Comparison of ENCODE assay signal across 8 mouse cellular contexts in genomic region chr8:46305733-46306349, GRCm38 (mm10). TPM values are rescaled to one million over a fixed set of nuclear protein-coding genes. Genes with fewer than 3 reads are reported as not detected.
A peak's percentile ranks its signal among the peaks of the same experiment; 100 is the strongest.
DNase-seq lines count a peak whose midpoint lies in the region; ATAC-seq lines count a peak whose summit lies in the region.

No protein-coding gene starts in this region.

- peak; percentile 84 for DNase-seq in hindbrain, embryonic 11.5 days (ENCODE audit: low spot score)
- peak; percentile 36 for DNase-seq in CD4-positive helper T cell, adult 2 months (ENCODE audit: low read depth, low spot score)
- DNase-seq in c-Kit-negative CD71-positive TER-119-positive erythroid progenitor cells, embryonic 14.5 days (ENCODE audit: low read depth, low spot score) = peak; percentile 65
- DNase-seq in kidney, postnatal 10 days = peak; percentile 38
- peak; percentile 58 for DNase-seq in naive thymus-derived CD4-positive, alpha-beta T cell, adult 2 months (ENCODE audit: low read depth)
- no peak for DNase-seq in right cerebral cortex, postnatal 14 days

- 0 out of 2 replicates have a peak, but pooled peaks have one; percentile 51 for ATAC-seq in hindbrain, embryonic 11.5 days (ENCODE audit: low FRiP score)
- ATAC-seq in hindbrain, embryonic 16.5 days = no peak
- peak; percentile 58; the same call in 1 of the 2 replicates for ATAC-seq in forebrain, embryonic 13.5 days

- H3K4me2 ChIP-seq in hindbrain, embryonic 11.5 days (replicated peaks; ENCODE audit: low read depth, low read length) = no peak overlapping the region
- no peak overlapping the region for H3K4me2 ChIP-seq in hindbrain, embryonic 16.5 days (ENCODE audit: low read length)
- H3K4me2 ChIP-seq in forebrain, embryonic 13.5 days = no peak overlapping the region

- no peaks in the 10 kb centered on the region for H3K36me3 ChIP-seq in hindbrain, embryonic 11.5 days (ENCODE audit: control insufficient read depth, insufficient read depth, low read length)
- H3K36me3 ChIP-seq in hindbrain, embryonic 16.5 days (ENCODE audit: control insufficient read depth, insufficient read depth, low read length) = no peaks in the 10 kb centered on the region
- no peaks in the 10 kb centered on the region for H3K36me3 ChIP-seq in forebrain, embryonic 13.5 days (ENCODE audit: poor library complexity, severe bottlenecking)

- H3K4me1 ChIP-seq in hindbrain, embryonic 11.5 days (replicated peaks; ENCODE audit: control insufficient read depth, insufficient read depth, low read length) = no peaks in the 10 kb centered on the region
- no peaks in the 10 kb centered on the region for H3K4me1 ChIP-seq in hindbrain, embryonic 16.5 days (ENCODE audit: control insufficient read depth, insufficient read depth, low read depth, low read length)
- no peaks in the 10 kb centered on the region for H3K4me1 ChIP-seq in forebrain, embryonic 13.5 days

- no peaks in the 10 kb centered on the region; the same call in none of the 2 replicates for H3K27me3 ChIP-seq in hindbrain, embryonic 11.5 days (ENCODE audit: control insufficient read depth, insufficient read depth, low read length)
- H3K27me3 ChIP-seq in hindbrain, embryonic 16.5 days (replicated peaks; ENCODE audit: control insufficient read depth, insufficient read depth, low read length) = peaks cover 2% of the 10 kb centered on the region; the same call in 1 of the 2 replicates
- H3K27me3 ChIP-seq in forebrain, embryonic 13.5 days = peaks cover 16% of the 10 kb centered on the region

- H3K9me3 ChIP-seq in hindbrain, embryonic 11.5 days (ENCODE audit: control insufficient read depth, low read length) = no peaks in the 10 kb centered on the region
- no peaks in the 10 kb centered on the region for H3K9me3 ChIP-seq in hindbrain, embryonic 16.5 days (ENCODE audit: control insufficient read depth, low read length)
- H3K9me3 ChIP-seq in forebrain, embryonic 13.5 days (replicated peaks) = no peaks in the 10 kb centered on the region

- no peak overlapping the region for H3K4me3 ChIP-seq in hindbrain, embryonic 11.5 days (ENCODE audit: low read depth, low read length)
- no peak overlapping the region for H3K4me3 ChIP-seq in hindbrain, embryonic 16.5 days (ENCODE audit: low read length)
- H3K4me3 ChIP-seq in forebrain, embryonic 13.5 days = no peak overlapping the region

- 4% methylated on average over 9 of the region's 9 CpGs for WGBS in hindbrain, embryonic 11.5 days
- WGBS in hindbrain, embryonic 16.5 days = 11% methylated on average over 9 of the region's 9 CpGs
- 4% methylated on average over 9 of the region's 9 CpGs for WGBS in forebrain, embryonic 13.5 days

- H3K9ac ChIP-seq in hindbrain, embryonic 11.5 days (ENCODE audit: low read depth, low read length) = no peak overlapping the region
- H3K9ac ChIP-seq in hindbrain, embryonic 16.5 days (ENCODE audit: low read depth, low read length) = no peak overlapping the region
- no peak overlapping the region for H3K9ac ChIP-seq in forebrain, embryonic 13.5 days

- H3K27ac ChIP-seq in hindbrain, embryonic 11.5 days (ENCODE audit: low read depth, low read length) = no peak overlapping the region
- no peak overlapping the region for H3K27ac ChIP-seq in hindbrain, embryonic 16.5 days (ENCODE audit: low read depth, low read length)
- no peak overlapping the region for H3K27ac ChIP-seq in forebrain, embryonic 13.5 days

RNA-seq across cellular contexts. Expression of gene Helt, which starts 11.4 kb away (rescaled TPM):
- polyA plus RNA-seq in hindbrain, embryonic 11.5 days (2014; fragmentation: Nextera tagmentation; extraction: Ambion mirVana) = 0.60 and 1.1 TPM in 2 replicates
- polyA plus RNA-seq in hindbrain, embryonic 16.5 days (2015; fragmentation: Nextera tagmentation; extraction: Ambion mirVana) = 1.0 TPM in 1 of 2 replicates, not detected in the other
- 7.9 and 10.5 TPM in 2 replicates for polyA plus RNA-seq in forebrain, embryonic 13.5 days (2015; fragmentation: Nextera tagmentation; extraction: Ambion mirVana)
